Comparison of ENCODE assay signal across 28 mouse cellular contexts in genomic region chr4:137809999-137810398, GRCm38 (mm10). TPM values are rescaled to one million over a fixed set of nuclear protein-coding genes. Genes with fewer than 3 reads are reported as not detected.
"Had no signal": no experiment of that assay in that cellular context is flagged by ENCODE, and none has a peak within 500 bp of the region (broad histone marks: within the 10 kb centered on the region; RNA-seq: fewer than 3 reads in every experiment).

No protein-coding gene starts in this region.

- H3K4me2 ChIP-seq: heart, embryonic 11.5 days; heart, embryonic 13.5 days; heart, embryonic 15.5 days; hindbrain, embryonic 13.5 days; hindbrain, embryonic 15.5 days; kidney, embryonic 15.5 days; limb, embryonic 13.5 days; limb, embryonic 15.5 days; liver, embryonic 12.5 days had no signal

- H3K27ac ChIP-seq: heart, adult 2 months; heart, embryonic 13.5 days; heart, embryonic 15.5 days; hindbrain, embryonic 13.5 days; hindbrain, embryonic 15.5 days; hindbrain, postnatal 0 days; kidney, embryonic 15.5 days; kidney, postnatal 0 days; limb, embryonic 13.5 days; limb, embryonic 15.5 days; liver, embryonic 12.5 days; liver, embryonic 14.5 days had no signal

- H3K4me3 ChIP-seq: heart, adult 2 months; heart, embryonic 13.5 days; heart, embryonic 15.5 days; hindbrain, embryonic 13.5 days; hindbrain, embryonic 15.5 days; kidney, embryonic 15.5 days; limb, embryonic 13.5 days; limb, embryonic 15.5 days; liver, embryonic 12.5 days had no signal

- ATAC-seq: forebrain, embryonic 16.5 days; hindbrain, postnatal 0 days; intestine, embryonic 16.5 days; liver, embryonic 12.5 days had no signal

- H3K9me3 ChIP-seq: heart, embryonic 15.5 days; hindbrain, embryonic 13.5 days; hindbrain, embryonic 15.5 days; kidney, embryonic 15.5 days; limb, embryonic 15.5 days; liver, embryonic 12.5 days had no signal

- H3K4me1 ChIP-seq: kidney, embryonic 15.5 days; limb, embryonic 13.5 days; limb, embryonic 15.5 days; liver, embryonic 12.5 days had no signal

- H3K9ac ChIP-seq: heart, embryonic 13.5 days; heart, embryonic 15.5 days; hindbrain, embryonic 13.5 days; hindbrain, embryonic 15.5 days; kidney, embryonic 15.5 days; limb, embryonic 13.5 days; limb, embryonic 15.5 days; liver, embryonic 12.5 days; liver, embryonic 14.5 days had no signal

- H3K27me3 ChIP-seq: hindbrain, embryonic 13.5 days; hindbrain, embryonic 15.5 days; kidney, embryonic 15.5 days had no signal

- H3K36me3 ChIP-seq: heart, embryonic 13.5 days; heart, embryonic 15.5 days; hindbrain, embryonic 13.5 days; hindbrain, embryonic 15.5 days; kidney, embryonic 15.5 days; limb, embryonic 13.5 days; limb, embryonic 15.5 days; liver, embryonic 12.5 days had no signal

- DNase-seq: gastrocnemius, postnatal 14 days; heart, adult 11 months; heart, adult 2 months; heart, postnatal 14 days; heart, postnatal 36 days; kidney, adult 11 months; kidney, adult 2 months; kidney, adult 9 months; kidney, postnatal 14 days; kidney, postnatal 36 days; layer of hippocampus, adult 9-11 months; layer of hippocampus, postnatal 36 days; left cerebral cortex, postnatal 4 days had no signal

RNA-seq across cellular contexts. Expression of gene Alpl, which starts 13.8 kb away (rescaled TPM):
- total RNA-seq: hematopoietic stem cell, adult 5-6 weeks had no signal
